Mouse (Mus musculus) ES-E14 (cell line): ENCODE results near the gene Tns1. TPM values are rescaled to one million over a fixed set of nuclear protein-coding genes. Genes with fewer than 3 reads are reported as not detected.
A peak's percentile ranks its signal among the peaks of the same experiment; 100 is the strongest.

ENCODE experiments used
- DNase-seq: peaks from one replicate; pipeline ENCODE4 v3.0.0-alpha.2; 2013; ENCODE audit warnings: low read depth, low spot score
- H3K27ac ChIP-seq: 2 replicates; pipeline ENCODE4 v1.5.1; 2012; ENCODE audit warnings: low read depth, mild to moderate bottlenecking, low read length, moderate library complexity, mixed read lengths; ENCODE audit not compliant: poor library complexity, insufficient read depth, severe bottlenecking
- H3K36me3 ChIP-seq: 2 replicates; pipeline ENCODE4 v1.6.1; 2012; ENCODE audit warnings: mild to moderate bottlenecking, low read length, moderate library complexity, mixed read lengths; ENCODE audit not compliant: control insufficient read depth, poor library complexity, insufficient read depth, severe bottlenecking
- H3K4me1 ChIP-seq, 2 experiments: fragments of 150-350 bp in 1 of 2; sonication (generic) in 1 of 2; 2 replicates each; pipeline ENCODE4 v1.6.1; 2012; ENCODE audit warnings: low read length in 2 of 2, mild to moderate bottlenecking in 1 of 2, mixed read lengths in 1 of 2; ENCODE audit not compliant: control insufficient read depth in 2 of 2, insufficient read depth in 2 of 2, poor library complexity in 1 of 2
- H3K4me3 ChIP-seq, 2 experiments: fragments of 150-350 bp in 1 of 2; sonication (generic) in 1 of 2; 2 replicates each; pipeline ENCODE4 v1.5.1; 2012; ENCODE audit warnings: low read length in 2 of 2, low read depth in 1 of 2, mild to moderate bottlenecking in 1 of 2, mixed read lengths in 1 of 2; ENCODE audit not compliant: insufficient read depth in 1 of 2, poor library complexity in 1 of 2, severe bottlenecking in 1 of 2
- H3K9ac ChIP-seq: 2 replicates; pipeline ENCODE4 v1.6.1; 2012; ENCODE audit warnings: low read depth, mild to moderate bottlenecking, low read length, mixed read lengths; ENCODE audit not compliant: poor library complexity, insufficient read depth, severe bottlenecking
- H3K9me3 ChIP-seq: fragments of 150-350 bp; sonication (generic); 2 replicates; pipeline ENCODE4 v1.6.1; 2012; ENCODE audit warnings: low read depth, mild to moderate bottlenecking, low read length; ENCODE audit not compliant: control insufficient read depth, insufficient read depth
- CHD2 ChIP-seq: IDR thresholded peaks from 2 replicates; pipeline ENCODE4 v1.6.1; 2014; ENCODE audit warnings: mild to moderate bottlenecking, low read depth, low read length, inconsistent platforms
- HCFC1 ChIP-seq: IDR thresholded peaks from 2 replicates; pipeline ENCODE4 v1.6.1; 2012; ENCODE audit warnings: low read length, inconsistent platforms, borderline replicate concordance; ENCODE audit not compliant: insufficient read depth
- MAFK ChIP-seq: IDR thresholded peaks from 2 replicates; pipeline ENCODE4 v1.6.1; 2014; ENCODE audit warnings: mild to moderate bottlenecking, low read depth, low read length, inconsistent platforms; ENCODE audit not compliant: insufficient read depth
- ZC3H11A ChIP-seq: IDR thresholded peaks from 2 replicates; pipeline ENCODE4 v1.6.1; 2012; ENCODE audit warnings: low read depth, mild to moderate bottlenecking, inconsistent platforms, low read length, borderline replicate concordance
- ZNF384 ChIP-seq: IDR thresholded peaks from 2 replicates; pipeline ENCODE4 v1.6.1; 2012; ENCODE audit warnings: low read depth, low read length, inconsistent platforms
- in situ Hi-C, 2 experiments: fragments of 600-800 bp; cut with MboI; formaldehyde crosslinking; loops; one replicate each; pipeline ENCODE4 v1.15.1; 2025; ENCODE audit warnings: low sequenced_read_pairs in 2 of 2, inconsistent platforms in 1 of 2; ENCODE audit not compliant: unreplicated experiment in 2 of 2
- total RNA-seq: library from RNA; depleted of rRNA; stranded (reverse); fragments of 300-350 nt; gene quantifications from 2 replicates; pipeline ENCODE4 v1.2.3, GENCODE M21; 2012

Gene Tns1
- total RNA-seq, 1 experiment, result 9.5 TPM

DNA sequence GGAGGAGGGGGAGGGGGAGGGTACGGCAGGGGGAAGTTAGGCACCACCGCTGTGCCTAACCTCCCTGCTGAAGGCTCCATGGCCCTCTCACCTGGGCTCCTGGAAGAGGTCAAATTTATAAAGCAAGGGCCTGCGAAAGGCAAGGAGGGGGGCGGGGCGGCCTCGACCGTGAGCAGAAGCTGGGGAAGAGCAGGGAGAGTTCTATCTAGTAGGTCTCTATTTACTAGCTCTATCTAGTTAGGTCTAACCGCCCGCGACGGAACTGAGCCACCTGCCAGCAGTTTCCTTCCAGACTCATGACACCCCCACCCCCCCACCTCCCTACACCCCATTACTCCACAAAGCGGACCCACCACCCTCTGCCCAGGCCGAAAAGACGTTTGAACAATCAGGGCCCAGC lies 56.4 kb downstream of the Tns1 start:
- Histone ChIP-seq H3K4me1 (peaks cover 0 to 9% of the 10 kb centered on the region in 2 experiments; a peak in 1 of 4 replicates), H3K27ac (no peak overlapping the region), H3K4me3 (peak overlapping the region; percentile 26 to 45; a peak in 2 of 4 replicates), H3K9me3 (no peaks in the 10 kb centered on the region), H3K9ac (no peak overlapping the region), H3K36me3 (no peaks in the 10 kb centered on the region)
- DNase-seq, result no peak
- in situ Hi-C loops, result no loop called here
- no peak for TF ChIP-seq MAFK
- TF ChIP-seq ZNF384, result no peak
- no peak for TF ChIP-seq ZC3H11A
- no peak for TF ChIP-seq HCFC1
- TF ChIP-seq CHD2, result no peak

DNA sequence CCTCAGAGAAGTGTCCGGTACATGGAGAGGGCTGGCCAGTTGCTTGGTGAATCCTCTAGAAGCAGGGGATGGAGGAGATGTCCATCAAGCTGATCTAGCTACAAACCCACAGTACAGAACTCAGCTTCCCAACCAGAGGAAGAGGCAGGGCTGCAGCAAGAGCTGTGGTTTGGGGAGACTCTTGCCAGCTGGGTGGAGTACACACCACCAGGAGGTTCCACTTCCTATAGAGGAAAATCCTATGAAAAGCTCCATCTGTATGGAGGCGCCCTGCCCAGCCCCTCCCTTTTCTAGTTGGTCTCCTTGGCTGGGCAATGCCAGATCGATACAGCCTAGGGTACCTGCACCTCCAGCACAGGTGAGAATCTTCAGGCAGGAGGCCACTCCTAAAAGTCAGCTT lies 57.7 kb downstream of the Tns1 start:
- no peak overlapping the region for H3K9ac ChIP-seq
- H3K4me1 ChIP-seq, result peaks cover 0 to 9% of the 10 kb centered on the region in 2 experiments; a peak in 1 of 4 replicates
- no peaks in the 10 kb centered on the region for H3K36me3 ChIP-seq
- TF ChIP-seq CHD2, result no peak
- no peak for TF ChIP-seq HCFC1
- TF ChIP-seq ZC3H11A, result no peak
- TF ChIP-seq ZNF384, result no peak
- no peak for TF ChIP-seq MAFK
- no peaks in the 10 kb centered on the region for H3K9me3 ChIP-seq
- in situ Hi-C loops, result no loop called here
- no peak for DNase-seq
- no peak overlapping the region for H3K27ac ChIP-seq
- no peak overlapping the region for H3K4me3 ChIP-seq

DNA sequence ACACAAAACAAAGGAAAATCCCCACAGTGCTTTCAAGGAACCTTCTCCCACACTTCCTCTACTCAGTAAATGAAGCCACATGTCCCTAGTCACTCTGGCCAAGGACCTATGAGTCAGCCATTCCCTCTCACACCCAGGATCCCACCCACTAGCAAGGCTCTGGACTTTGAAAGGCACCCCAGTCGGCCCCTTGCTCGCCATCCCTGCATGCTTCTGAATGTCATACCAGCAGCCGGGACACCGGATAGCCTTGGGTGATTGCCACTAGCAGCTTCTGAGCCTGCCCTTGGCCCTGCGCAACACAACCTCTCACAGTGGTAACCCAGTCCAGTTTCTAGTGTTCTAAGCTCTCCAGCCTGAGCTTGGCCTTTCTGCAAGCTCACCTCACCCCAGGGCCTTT lies 58.2 kb downstream of the Tns1 start:
- Histone ChIP-seq H3K27ac (no peak overlapping the region), H3K36me3 (no peaks in the 10 kb centered on the region), H3K9ac (no peak overlapping the region), H3K9me3 (no peaks in the 10 kb centered on the region), H3K4me3 (no peak overlapping the region), H3K4me1 (peaks cover 0 to 9% of the 10 kb centered on the region in 2 experiments; a peak in 1 of 4 replicates)
- in situ Hi-C loops, result no loop called here
- no peak for TF ChIP-seq ZNF384
- TF ChIP-seq ZC3H11A, result no peak
- TF ChIP-seq CHD2, result no peak
- TF ChIP-seq MAFK, result no peak
- TF ChIP-seq HCFC1, result no peak
- no peak for DNase-seq

DNA sequence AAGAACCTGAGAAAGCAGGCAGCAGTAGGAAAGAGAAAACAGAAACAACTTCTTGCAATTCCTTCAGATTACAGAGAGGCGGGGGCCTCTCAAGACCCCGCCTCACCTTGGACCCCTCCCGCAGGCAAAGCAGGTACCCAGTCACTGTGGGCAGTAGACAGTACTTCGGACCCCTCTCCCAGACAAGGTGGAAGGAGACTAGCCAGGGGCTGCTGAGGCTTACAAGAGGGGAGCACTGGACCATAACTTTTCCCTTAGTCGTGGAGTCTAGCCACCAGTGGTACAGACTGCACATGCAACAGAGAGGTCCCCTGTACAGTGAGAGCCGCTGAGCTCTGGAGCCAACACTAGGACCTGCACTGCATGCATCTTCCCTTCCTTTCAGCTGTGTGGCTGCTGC lies 64.2 kb downstream of the Tns1 start:
- Histone ChIP-seq H3K9me3 (no peaks in the 10 kb centered on the region), H3K36me3 (no peaks in the 10 kb centered on the region), H3K9ac (no peak overlapping the region), H3K27ac (no peak overlapping the region), H3K4me1 (0 out of 4 replicates have a peak, but pooled peaks cover 0 to 2% of the 10 kb centered on the region in 2 experiments), H3K4me3 (no peak overlapping the region)
- DNase-seq, result no peak
- in situ Hi-C loops, result no loop called here
- no peak for TF ChIP-seq CHD2
- no peak for TF ChIP-seq ZNF384
- no peak for TF ChIP-seq MAFK
- no peak for TF ChIP-seq ZC3H11A
- TF ChIP-seq HCFC1, result no peak

DNA sequence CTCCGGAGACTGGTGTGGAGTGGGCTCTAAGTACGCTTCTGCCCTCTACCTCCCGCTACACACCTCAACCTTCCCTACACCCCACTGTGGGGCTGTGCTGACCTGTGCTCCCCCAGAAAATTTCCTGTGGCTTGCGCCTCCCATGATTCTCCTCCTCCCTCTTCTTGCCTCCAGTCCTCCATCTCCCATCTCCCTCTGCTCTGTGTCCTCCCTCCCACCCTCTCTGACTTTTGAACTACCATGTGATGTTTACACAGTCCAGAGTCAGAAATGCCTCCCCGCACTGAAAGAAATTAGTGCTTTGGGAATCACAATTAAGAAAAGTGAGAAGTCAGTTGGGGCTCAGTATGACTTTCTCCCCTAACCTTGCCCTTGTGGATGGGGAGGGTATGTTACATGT lies 64.7 kb downstream of the Tns1 start:
- no peak for TF ChIP-seq ZNF384
- in situ Hi-C loops, result no loop called here
- H3K9ac ChIP-seq, result no peak overlapping the region
- no peaks in the 10 kb centered on the region for H3K36me3 ChIP-seq
- H3K27ac ChIP-seq, result no peak overlapping the region
- H3K9me3 ChIP-seq, result no peaks in the 10 kb centered on the region
- H3K4me1 ChIP-seq, result 0 out of 4 replicates have a peak, but pooled peaks cover 0 to 2% of the 10 kb centered on the region in 2 experiments
- H3K4me3 ChIP-seq, result no peak overlapping the region
- DNase-seq, result no peak
